Mouse (Mus musculus) lung, adult 2 months (tissue): ENCODE measurements around the gene Pvalb. TPM values are rescaled to one million over a fixed set of nuclear protein-coding genes. Genes with fewer than 3 reads are reported as not detected.

Experiments used
- DNase-seq: peaks from one replicate; pipeline ENCODE4 v3.0.0; 2022
- H3K4me1 ChIP-seq: fragments of 200-500 bp; 2 replicates; pipeline ENCODE4 v1.6.1; 2011; ENCODE audit warnings: low read length; ENCODE audit not compliant: control insufficient read depth, insufficient read depth
- H3K4me3 ChIP-seq: fragments of 200-500 bp; replicated peaks from 2 replicates; pipeline ENCODE3; 2011; ENCODE audit warnings: low read depth, mild to moderate bottlenecking, control low read depth, low read length; ENCODE audit errors: extremely low read depth
- CTCF ChIP-seq: fragments of 200-500 bp; IDR thresholded peaks from 2 replicates; pipeline ENCODE4 v1.5.1; 2011; ENCODE audit warnings: mild to moderate bottlenecking, low read length, control low read depth; ENCODE audit not compliant: insufficient read depth
- POLR2A ChIP-seq: fragments of 200-500 bp; IDR thresholded peaks from 2 replicates; pipeline ENCODE4 v1.6.1; 2011; ENCODE audit warnings: low read depth, mild to moderate bottlenecking, control low read depth, low read length, borderline replicate concordance; ENCODE audit errors: extremely low read depth
- WGBS: fragments of 180-500 bp; shearing (Covaris S2); methylation state at CpG from one replicate; pipeline ENCODE4 v1.1.7; 2018; 5-methylcytosine and 5-hydroxymethylcytosine counted together
- polyA plus RNA-seq: library from polyadenylated mRNA; depleted of rRNA; stranded (reverse); fragments of >200 nt; gene quantifications from 2 replicates; pipeline ENCODE4 v1.2.3, GENCODE M21; 2012

Gene Pvalb
- polyA plus RNA-seq, 1 experiment: 6.2 TPM

DNA sequence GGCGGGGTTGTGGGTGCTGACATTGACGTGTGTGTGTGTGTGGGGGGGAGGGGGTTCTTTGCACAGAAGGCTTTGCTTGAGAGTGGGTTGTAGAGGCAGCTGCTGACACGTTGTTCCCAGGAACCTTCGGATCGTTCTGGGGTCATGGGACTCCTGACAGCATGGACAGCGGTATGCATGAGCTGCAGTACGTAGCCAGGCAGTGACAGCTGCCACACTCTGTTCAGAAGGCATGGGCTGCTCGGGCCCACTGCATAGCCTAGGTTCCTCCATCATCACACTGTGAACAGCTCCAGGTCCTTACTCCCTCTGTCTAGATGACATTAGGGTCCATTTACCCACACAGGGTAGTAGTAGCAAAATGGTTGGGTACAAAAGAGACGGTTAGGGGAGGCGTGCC lies 28.9 kb downstream of the Pvalb start:
- TF ChIP-seq CTCF (no peak), POLR2A (no peak)
- no peak overlapping the region for H3K4me3 ChIP-seq
- H3K4me1 ChIP-seq: peaks cover 7% of the 10 kb centered on the region; the same call in 1 of the 2 replicates
- DNase-seq: no peak
- WGBS: 48% methylated on average over 10 of the region's 10 CpGs

DNA sequence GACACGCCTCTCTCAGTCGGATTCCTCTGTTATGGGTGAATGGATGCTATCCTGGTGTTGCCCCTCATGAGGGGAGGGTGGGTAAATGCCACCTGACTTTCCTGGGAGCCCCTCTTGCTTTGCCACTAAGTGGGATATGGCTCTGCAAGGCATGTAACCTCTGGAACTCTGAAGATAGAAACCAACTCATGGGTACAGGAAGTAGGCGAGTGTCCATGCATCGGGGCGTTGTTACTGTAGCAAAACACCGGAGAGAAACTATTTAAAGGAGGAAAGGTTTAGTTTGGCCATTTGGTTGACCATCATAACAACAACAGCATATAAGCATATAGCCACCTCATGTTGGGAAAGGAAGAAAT lies 31.3 kb downstream of the Pvalb start:
- H3K4me3 ChIP-seq: no peak overlapping the region
- WGBS: 76% methylated on average over 6 of the region's 6 CpGs
- peaks cover 7% of the 10 kb centered on the region; the same call in 1 of the 2 replicates for H3K4me1 ChIP-seq
- TF ChIP-seq POLR2A (no peak), CTCF (no peak)
- no peak for DNase-seq

DNA sequence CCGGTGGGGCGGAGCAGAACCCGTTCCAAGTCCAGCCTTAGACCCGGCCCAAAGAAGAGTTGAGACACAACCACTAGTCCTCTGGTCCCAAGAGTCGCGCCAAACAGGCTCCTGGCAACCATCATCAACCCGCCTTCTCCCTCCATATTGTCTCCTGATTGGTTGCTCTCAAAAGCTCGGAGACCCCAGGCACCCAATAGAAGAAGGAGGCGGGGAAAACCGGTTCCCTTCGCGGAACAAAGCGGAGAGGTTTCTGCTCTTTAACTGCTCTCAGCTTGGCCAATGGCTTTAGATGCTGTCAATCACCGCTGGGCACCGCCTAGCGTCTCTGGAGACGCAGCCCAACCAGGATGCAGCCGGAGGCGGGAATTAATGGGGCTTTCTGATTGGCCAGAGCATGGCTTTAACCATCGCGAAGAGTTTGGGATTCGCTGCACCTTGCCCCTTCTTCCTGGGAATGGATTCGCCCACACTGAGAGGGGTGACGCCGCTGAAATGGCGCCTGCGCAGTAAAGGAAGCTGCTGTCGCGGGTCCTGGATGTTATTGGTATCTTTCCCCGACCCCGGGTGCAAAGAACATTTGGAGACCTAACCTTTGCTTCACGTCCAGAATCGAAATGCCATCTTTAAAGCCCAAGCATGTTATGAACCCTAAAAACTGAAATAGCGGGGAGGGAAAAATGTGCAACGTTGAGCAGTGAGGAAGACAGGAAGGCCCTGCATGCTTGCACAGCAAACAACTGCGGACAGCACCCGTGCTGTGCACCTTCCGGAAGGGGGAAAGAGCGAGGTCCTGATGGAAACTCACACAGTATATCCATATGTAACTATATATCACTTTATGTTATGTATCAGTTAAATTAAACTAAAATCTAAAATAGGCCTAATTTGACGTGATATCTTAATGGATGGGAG lies 32.0 kb downstream of the Pvalb start, which contains the start of gene Ift27:
TSS of gene Ift27 (minus strand) at position 136 of the 915 bp plus-strand sequence.
- WGBS: 1% methylated on average over 40 of the region's 40 CpGs
- DNase-seq: peak; percentile 93
- Histone ChIP-seq H3K4me3 (peak within 1 kb of the TSS; percentile 86), H3K4me1 (peaks cover 7% of the 10 kb centered on the region; the same call in 1 of the 2 replicates)
- no peak for TF ChIP-seq CTCF
- peak; percentile 87; the same call in 1 of the 2 replicates for TF ChIP-seq POLR2A

- peak overlapping the region; percentile 86 for H3K4me3 ChIP-seq
- TF ChIP-seq POLR2A (no peak), CTCF (no peak)
- DNase-seq: no peak
Observed at GRCm38 (mm10) chr15:78172899-78173817, 33.0 kb downstream of the Pvalb start.

GRCm38 (mm10) chr15:78172256-78172898 lies 33.8 kb downstream of the Pvalb start:
- no peak for DNase-seq
- H3K4me1 ChIP-seq: peaks cover 7% of the 10 kb centered on the region; the same call in 1 of the 2 replicates
- TF ChIP-seq CTCF: no peak
- 61% methylated on average over 11 of the region's 11 CpGs for WGBS
- no peak overlapping the region for H3K4me3 ChIP-seq

More at GRCm38 (mm10) chr15:78172899-78173817, 33.0 kb downstream of the Pvalb start:
- 19% methylated on average over 26 of the region's 26 CpGs for WGBS
- H3K4me1 ChIP-seq: peaks cover 7% of the 10 kb centered on the region; the same call in 1 of the 2 replicates

DNA sequence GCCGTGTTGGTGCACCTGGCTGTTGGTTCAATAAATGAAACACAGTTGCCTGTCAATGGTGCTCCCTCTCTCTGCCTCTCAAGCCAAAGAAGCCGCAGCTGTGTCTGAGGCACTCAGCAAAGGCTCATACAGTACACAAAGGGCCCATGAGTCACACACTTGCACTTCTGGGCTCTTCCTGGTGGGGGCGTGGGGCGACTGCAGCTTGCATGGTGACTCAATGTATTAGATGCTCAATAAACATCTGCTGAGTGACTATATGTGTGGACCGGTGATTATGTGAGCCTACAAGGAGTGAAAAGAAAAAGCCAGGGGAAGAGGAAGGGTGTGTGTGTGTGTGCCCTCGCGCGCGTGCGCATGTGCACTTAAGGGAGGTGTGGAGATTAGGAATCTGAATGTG lies 34.5 kb downstream of the Pvalb start:
- peaks cover 7% of the 10 kb centered on the region; the same call in 1 of the 2 replicates for H3K4me1 ChIP-seq
- 89% methylated on average over 10 of the region's 10 CpGs for WGBS
- no peak for DNase-seq
- TF ChIP-seq POLR2A (no peak), CTCF (no peak)
- H3K4me3 ChIP-seq: no peak overlapping the region

DNA sequence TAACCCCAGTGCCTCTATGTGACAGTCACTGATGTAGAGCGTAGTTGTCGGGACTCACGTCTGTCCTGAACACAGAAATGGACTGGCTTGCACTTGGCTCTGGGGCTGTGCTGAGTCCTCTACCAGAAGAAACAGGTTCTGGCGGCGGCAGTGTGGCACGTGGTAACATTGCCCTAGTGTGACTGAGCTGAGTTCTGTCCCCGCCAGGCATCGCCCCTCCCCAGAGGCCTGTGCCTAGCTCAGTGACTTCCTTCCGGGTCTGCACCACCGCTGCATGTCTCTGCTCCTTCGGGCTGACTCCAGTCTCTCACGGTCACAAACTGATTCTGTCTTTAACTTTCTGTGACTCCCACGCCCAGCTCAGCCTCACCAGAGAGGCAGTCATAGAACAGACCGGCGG lies 35.5 kb downstream of the Pvalb start:
- H3K4me3 ChIP-seq: no peak overlapping the region
- no peak for DNase-seq
- no peak for TF ChIP-seq CTCF
- TF ChIP-seq POLR2A: no peak
- H3K4me1 ChIP-seq: peaks cover 7% of the 10 kb centered on the region; the same call in 1 of the 2 replicates
- 87% methylated on average over 15 of the region's 15 CpGs for WGBS

- WGBS: 73% methylated on average over 11 of the region's 11 CpGs
- TF ChIP-seq CTCF: no peak
- no peak for TF ChIP-seq POLR2A
- DNase-seq: no peak
- Histone ChIP-seq H3K4me3 (no peak overlapping the region), H3K4me1 (peaks cover 7% of the 10 kb centered on the region; the same call in 1 of the 2 replicates)
Observed at GRCm38 (mm10) chr15:78169566-78169965, 36.6 kb downstream of the Pvalb start.

DNA sequence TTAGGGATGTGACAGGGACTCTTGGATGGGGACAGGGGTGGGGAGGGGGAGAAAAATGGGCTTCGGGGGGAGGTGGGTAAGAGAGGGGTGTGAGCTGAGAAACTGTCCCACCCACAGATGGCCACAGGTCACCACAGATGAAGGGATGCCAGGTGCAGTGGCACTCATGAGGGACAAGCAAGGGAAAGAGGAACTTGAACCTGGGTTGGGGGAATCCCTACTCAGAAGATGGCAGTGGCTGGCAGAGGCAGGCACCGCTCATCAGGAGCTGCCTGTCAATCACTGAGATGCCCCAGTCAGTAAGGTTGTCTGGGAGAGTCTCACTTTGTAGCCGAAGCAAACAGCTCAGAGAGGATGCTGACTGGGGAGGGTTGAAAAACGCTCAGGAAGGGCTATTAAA lies 40.9 kb downstream of the Pvalb start:
- Histone ChIP-seq H3K4me3 (no peak overlapping the region), H3K4me1 (no peaks in the 10 kb centered on the region)
- WGBS: 77% methylated on average over 4 of the region's 4 CpGs
- no peak for DNase-seq
- TF ChIP-seq POLR2A: no peak
- no peak for TF ChIP-seq CTCF
